Mouse (Mus musculus): ENCODE measurements around the gene Rgs1. TPM values are rescaled to one million over a fixed set of nuclear protein-coding genes. Genes with fewer than 3 reads are reported as not detected.

The Rgs1 gene
- polyA plus RNA-seq, 1 experiment from 2014 or later = not detected

DNA sequence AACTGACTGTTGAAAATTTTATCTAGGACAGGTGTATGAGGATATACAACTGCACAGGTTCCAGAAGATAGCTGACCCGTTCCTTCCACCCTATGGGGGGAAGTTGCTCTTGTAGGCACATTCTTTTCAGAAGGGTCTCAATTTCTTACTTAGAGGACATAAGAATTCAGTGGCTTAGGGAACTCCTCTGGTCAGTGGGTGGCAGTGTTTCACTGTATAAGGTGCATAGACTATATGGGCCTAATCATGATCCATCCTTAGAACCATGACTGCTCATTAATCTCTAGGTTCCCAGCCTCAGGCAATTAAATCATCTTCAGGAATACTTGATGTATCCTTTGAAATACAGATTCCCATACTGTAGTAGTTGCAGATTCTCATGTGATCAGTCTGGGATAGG is 5.5 kb downstream of the Rgs1 start:
- DNase-seq (ENCODE audit: low spot score) = no peak
- H3K4me1 ChIP-seq = no peaks in the 10 kb centered on the region
- H3K27ac ChIP-seq = no peak overlapping the region
- 79% methylated on average over 1 of the region's 1 CpGs for WGBS
- no peaks in the 10 kb centered on the region for H3K27me3 ChIP-seq (ENCODE audit: low read depth, poor library complexity, severe bottlenecking)
- H3K36me3 ChIP-seq = no peaks in the 10 kb centered on the region
- no peak overlapping the region for H3K4me3 ChIP-seq
- no peaks in the 10 kb centered on the region for H3K9me3 ChIP-seq (replicated peaks)

DNA sequence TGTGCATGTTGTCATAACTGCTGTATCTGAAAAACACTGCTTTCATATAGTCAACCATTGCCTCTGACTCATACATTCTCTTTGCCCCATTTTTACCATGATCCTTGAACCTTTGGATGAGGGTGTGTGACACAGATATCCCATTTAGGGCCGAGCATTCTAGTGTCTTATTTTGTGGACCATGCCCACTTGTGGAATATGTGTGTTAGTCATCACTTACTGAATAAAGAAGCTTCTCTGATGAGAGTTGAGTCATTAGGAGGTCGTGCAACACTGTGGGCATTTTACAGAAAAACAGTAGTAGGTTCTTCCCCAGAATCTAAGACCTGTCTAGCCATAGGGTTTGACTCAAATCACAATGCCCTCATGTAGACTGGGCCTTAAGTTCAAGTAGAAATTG is 9.8 kb downstream of the Rgs1 start:
- Histone ChIP-seq H3K4me3 (no peak overlapping the region), H3K9me3 (replicated peaks) (no peaks in the 10 kb centered on the region), H3K27me3 (ENCODE audit: low read depth, poor library complexity, severe bottlenecking) (no peaks in the 10 kb centered on the region), H3K27ac (no peak overlapping the region), H3K36me3 (no peaks in the 10 kb centered on the region), H3K4me1 (no peaks in the 10 kb centered on the region)
- 85% methylated on average over 2 of the region's 2 CpGs for WGBS
- DNase-seq (ENCODE audit: low spot score) = no peak

DNA sequence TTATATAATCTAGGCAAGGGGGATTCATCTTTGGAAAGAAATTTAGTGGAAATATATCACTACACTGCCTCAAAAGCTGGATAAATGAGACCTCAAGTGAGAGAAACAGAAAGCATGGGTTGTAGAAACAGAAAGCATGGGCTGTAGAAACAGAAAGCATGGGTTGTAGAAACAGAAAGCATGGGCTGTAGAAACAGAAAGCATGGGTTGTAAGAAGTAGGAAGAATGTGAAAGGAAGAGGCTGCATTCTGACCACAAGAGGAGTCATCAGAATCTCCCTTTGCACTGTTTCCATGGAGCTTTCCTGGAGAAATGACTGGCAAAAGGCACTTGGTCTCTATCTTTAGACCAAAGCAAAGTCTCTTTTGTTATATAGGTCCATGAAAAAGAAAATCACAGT is 33.8 kb downstream of the Rgs1 start:
- no peak for DNase-seq (ENCODE audit: low spot score)
- Histone ChIP-seq H3K4me3 (no peak overlapping the region), H3K9me3 (replicated peaks) (no peaks in the 10 kb centered on the region), H3K27ac (no peak overlapping the region), H3K4me1 (no peaks in the 10 kb centered on the region), H3K36me3 (no peaks in the 10 kb centered on the region), H3K27me3 (ENCODE audit: low read depth, poor library complexity, severe bottlenecking) (no peaks in the 10 kb centered on the region)

DNA sequence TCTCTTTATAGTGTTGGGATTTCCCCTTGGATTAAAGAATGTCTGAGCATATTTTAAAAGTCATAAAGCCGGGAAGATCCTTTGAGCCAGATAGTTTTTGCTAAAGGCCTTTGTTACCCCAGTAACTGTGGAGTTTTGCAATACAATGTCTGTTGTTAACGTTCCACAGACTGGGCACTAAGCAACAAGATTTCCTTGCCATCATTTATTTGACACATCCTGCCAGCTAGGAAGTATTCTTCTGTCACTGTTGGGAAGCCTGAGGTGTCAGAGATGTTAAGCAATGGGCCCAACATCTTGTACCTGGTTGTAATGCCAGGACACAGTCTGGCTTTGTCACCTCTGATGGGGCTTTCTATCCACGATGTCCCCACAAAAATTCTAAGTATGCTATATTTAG is 38.1 kb downstream of the Rgs1 start:
- Histone ChIP-seq H3K9me3 (replicated peaks) (no peaks in the 10 kb centered on the region), H3K4me3 (no peak overlapping the region), H3K27ac (no peak overlapping the region), H3K36me3 (no peaks in the 10 kb centered on the region), H3K4me1 (no peaks in the 10 kb centered on the region), H3K27me3 (ENCODE audit: low read depth, poor library complexity, severe bottlenecking) (no peaks in the 10 kb centered on the region)
- WGBS = 84% methylated on average over 3 of the region's 3 CpGs
- no peak for DNase-seq (ENCODE audit: low spot score)

DNA sequence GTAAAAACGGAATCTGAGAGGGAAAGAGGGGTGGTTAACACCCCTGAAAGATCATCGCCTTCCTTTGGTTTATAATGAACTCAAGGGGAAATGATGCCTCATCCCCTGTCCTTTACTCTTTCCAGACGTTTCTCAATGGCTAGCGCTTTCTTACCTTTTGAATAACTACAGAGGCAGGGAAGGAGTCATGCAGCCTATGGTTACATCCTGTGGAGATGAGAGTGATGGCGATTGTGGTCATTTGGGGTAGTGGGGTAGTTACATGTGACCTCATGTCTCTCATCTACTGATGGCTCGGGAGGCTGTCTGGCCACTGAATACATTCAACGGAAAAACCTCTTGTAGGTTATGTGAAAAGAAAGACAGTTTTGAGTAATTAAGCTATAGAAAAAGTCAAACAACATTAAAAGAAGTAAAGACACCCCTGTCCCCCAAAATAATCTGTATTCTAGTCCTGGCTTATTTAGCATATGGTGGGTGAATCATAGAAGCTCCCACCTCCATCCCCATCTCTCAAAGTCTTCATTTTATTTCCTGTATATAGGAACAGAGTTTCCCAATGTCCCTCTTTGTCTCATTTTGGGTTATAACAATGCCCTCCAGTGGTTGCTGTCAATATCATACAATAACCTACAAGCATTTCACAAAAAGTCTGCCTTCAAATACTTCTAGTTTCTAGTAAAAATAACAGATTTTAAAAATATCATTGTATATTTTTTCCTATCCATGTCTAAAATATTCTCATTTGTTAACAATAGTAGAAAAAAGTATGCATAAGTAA is 42.6 kb downstream of the Rgs1 start:
- Histone ChIP-seq H3K27ac (no peak overlapping the region), H3K4me1 (no peaks in the 10 kb centered on the region), H3K9me3 (replicated peaks) (no peaks in the 10 kb centered on the region), H3K36me3 (no peaks in the 10 kb centered on the region), H3K4me3 (no peak overlapping the region), H3K27me3 (ENCODE audit: low read depth, poor library complexity, severe bottlenecking) (no peaks in the 10 kb centered on the region)
- 80% methylated on average over 7 of the region's 7 CpGs for WGBS
- no peak for DNase-seq (ENCODE audit: low spot score)

DNA sequence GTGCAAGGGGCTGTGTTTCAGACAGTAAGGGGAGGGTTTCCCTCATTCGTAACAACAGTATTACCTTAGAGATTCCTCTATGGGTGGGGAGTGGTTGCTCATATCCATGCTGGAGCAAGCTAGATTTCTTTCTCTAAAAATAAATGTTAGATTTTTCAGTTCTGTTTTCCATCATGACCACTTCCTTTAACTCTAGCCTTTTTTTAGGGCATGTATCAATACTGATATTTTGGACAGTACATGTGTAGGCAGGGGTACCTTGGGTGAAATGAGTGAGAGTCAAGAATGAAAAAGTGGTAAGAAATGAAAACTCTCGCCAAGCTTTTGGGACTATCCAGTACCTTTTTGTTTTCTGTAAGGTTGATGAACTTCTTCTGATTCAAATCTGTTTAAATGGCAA is 44.3 kb downstream of the Rgs1 start:
- H3K4me3 ChIP-seq = no peak overlapping the region
- no peak overlapping the region for H3K27ac ChIP-seq
- no peaks in the 10 kb centered on the region for H3K4me1 ChIP-seq
- no peaks in the 10 kb centered on the region for H3K36me3 ChIP-seq
- WGBS = 93% methylated on average over 2 of the region's 2 CpGs
- no peak for DNase-seq (ENCODE audit: low spot score)
- H3K9me3 ChIP-seq (replicated peaks) = no peaks in the 10 kb centered on the region
- H3K27me3 ChIP-seq (ENCODE audit: low read depth, poor library complexity, severe bottlenecking) = no peaks in the 10 kb centered on the region

DNA sequence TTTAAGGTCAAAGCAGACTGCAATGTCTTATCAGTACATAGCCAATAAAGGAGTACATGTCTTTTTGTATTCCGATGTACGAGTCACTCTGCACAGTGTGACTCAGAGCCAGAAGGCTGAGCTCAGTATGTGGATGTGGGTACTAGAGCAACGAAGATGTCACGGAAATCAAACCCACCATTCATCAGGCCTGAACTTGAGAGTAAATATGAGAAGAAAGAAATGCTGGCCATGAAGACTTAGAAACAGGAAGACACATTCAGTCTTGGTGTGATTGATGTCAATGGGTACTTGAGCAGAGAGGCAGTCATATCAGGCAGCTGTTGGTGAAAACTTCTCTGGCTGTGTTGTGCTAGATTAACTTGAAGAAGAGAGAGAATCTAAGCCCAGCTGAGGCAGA is 46.1 kb downstream of the Rgs1 start:
- no peak overlapping the region for H3K4me3 ChIP-seq
- H3K36me3 ChIP-seq = no peaks in the 10 kb centered on the region
- WGBS = 87% methylated on average over 4 of the region's 4 CpGs
- no peaks in the 10 kb centered on the region for H3K27me3 ChIP-seq (ENCODE audit: low read depth, poor library complexity, severe bottlenecking)
- DNase-seq (ENCODE audit: low spot score) = no peak
- no peaks in the 10 kb centered on the region for H3K4me1 ChIP-seq
- H3K27ac ChIP-seq = no peak overlapping the region
- H3K9me3 ChIP-seq (replicated peaks) = no peaks in the 10 kb centered on the region

DNA sequence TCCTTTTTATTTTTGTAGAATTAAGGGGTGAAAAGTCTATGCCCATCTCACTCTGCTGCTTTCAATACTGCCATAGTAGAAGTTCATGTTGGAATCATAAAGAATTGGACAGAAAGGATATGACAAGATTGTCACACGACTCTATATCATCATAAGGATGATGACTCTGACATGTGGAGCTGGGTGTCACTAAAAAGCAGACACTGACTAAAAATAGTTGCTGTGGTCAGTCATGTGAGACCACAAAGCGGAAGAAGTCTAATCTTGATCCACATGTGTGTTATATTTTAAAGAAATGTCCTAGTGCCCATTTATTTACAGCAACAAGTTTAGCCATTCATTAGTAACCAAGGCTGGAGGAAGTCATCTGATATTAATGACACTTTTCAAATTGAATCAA is 48.5 kb downstream of the Rgs1 start:
- Histone ChIP-seq H3K9me3 (replicated peaks) (no peaks in the 10 kb centered on the region), H3K4me3 (no peak overlapping the region), H3K36me3 (no peaks in the 10 kb centered on the region), H3K27me3 (ENCODE audit: low read depth, poor library complexity, severe bottlenecking) (no peaks in the 10 kb centered on the region), H3K27ac (no peak overlapping the region), H3K4me1 (no peaks in the 10 kb centered on the region)
- 86% methylated on average over 2 of the region's 2 CpGs for WGBS
- DNase-seq (ENCODE audit: low spot score) = no peak

DNA sequence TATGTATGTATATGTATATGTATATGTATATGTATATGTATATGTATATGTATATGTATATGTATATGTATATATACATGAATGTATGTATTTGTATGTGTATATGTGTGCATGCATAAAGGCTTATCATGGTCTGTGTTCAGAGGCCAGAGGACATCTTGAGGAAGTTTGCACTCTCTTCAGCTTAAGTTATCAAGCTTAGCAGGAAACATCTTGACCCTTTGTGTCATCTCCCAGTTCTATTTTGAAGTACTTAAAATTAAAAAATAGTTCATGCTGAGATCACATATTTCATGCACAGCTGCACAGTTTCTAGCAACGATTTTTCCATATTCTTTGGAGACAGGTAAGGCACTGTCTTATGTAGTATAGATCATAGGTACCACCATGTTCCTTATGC is 49.5 kb downstream of the Rgs1 start:
- 79% methylated on average over 1 of the region's 1 CpGs for WGBS
- no peaks in the 10 kb centered on the region for H3K4me1 ChIP-seq
- no peaks in the 10 kb centered on the region for H3K27me3 ChIP-seq (ENCODE audit: low read depth, poor library complexity, severe bottlenecking)
- H3K9me3 ChIP-seq (replicated peaks) = no peaks in the 10 kb centered on the region
- H3K4me3 ChIP-seq = no peak overlapping the region
- no peaks in the 10 kb centered on the region for H3K36me3 ChIP-seq
- no peak for DNase-seq (ENCODE audit: low spot score)
- H3K27ac ChIP-seq = no peak overlapping the region

DNA sequence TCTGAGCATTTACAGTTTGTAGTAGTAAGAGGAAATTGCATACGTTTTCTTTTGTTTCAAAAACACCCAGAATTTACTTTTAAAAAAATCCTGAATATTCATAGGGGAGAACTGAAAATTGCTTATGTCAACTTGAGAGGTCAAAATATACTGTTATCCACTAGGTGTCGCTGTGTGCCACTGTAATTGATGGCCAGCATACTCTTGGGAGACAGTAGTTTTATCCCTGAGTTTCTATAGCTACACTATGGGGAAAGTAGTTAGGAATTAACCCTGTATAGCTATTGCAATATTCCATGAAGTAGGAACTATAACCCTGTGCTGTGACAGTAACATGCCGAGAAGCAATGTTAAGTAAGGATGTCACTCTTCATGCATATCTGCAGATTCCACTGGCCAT is 51.4 kb downstream of the Rgs1 start:
- WGBS = 34% methylated on average over 3 of the region's 3 CpGs
- Histone ChIP-seq H3K9me3 (replicated peaks) (no peaks in the 10 kb centered on the region), H3K36me3 (no peaks in the 10 kb centered on the region), H3K27ac (no peak overlapping the region), H3K27me3 (ENCODE audit: low read depth, poor library complexity, severe bottlenecking) (no peaks in the 10 kb centered on the region), H3K4me3 (no peak overlapping the region), H3K4me1 (no peaks in the 10 kb centered on the region)
- DNase-seq (ENCODE audit: low spot score) = peak; percentile 44

Other genes starting within 250 kb of the Rgs1 start
- gene Rgs2, start 245.1 kb downstream of the Rgs1 start, polyA plus RNA-seq (2016; fragmentation: Nextera tagmentation; extraction: Ambion mirVana) = 20.8 and 21.7 TPM in 2 replicates
- gene Rgs13, start 71.9 kb downstream of the Rgs1 start, polyA plus RNA-seq (2016; fragmentation: Nextera tagmentation; extraction: Ambion mirVana) = not detected in 2 replicates

Measured in limb, embryonic 10.5 days (tissue).